Mouse (Mus musculus): Measurements from ENCODE around the gene Adgre5. TPM values are rescaled to one million over a fixed set of nuclear protein-coding genes. Genes with fewer than 3 reads are reported as not detected.

Adgre5 gene
- polyA plus RNA-seq, 1 experiment from 2014 or later = 40.2 TPM

DNA sequence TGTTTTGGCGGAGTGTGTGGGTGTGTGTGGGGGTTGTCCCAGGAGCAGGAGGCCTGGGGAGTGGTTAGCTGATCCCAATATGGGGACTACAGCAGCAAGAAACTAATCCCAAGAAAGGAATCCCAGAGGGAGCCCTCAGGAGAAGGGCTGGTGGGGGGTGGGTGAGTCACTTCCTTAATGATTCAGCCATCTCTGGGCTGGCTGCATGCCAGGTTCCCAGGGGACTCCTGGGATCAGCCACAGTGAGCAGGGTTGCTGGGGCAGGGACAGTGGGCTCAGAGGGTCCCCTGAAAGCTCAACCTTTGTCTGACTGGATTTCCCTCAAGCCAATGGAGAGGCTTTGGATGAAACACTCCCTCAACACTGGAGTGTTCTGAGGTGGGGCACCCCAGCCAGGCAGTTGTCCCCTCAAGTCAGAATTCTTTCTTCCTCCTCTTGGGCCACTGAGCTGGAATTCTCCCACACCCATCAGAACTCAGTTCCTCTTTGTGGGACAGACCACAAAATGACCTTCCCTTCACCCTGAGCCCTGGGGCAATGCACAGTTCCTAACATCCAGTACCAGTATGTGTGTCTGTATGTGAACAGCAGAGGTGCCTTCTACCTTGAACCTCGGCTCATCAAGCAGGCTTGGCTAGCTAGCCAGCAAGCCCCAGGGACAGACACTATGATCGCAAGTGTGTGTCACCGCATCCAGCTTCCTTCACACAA, 3.1 kb downstream of the Adgre5 start:
- H3K27ac ChIP-seq (ENCODE audit: low read depth) = peak overlapping the region; percentile 54; the same call in 1 of the 2 replicates
- ATAC-seq (replicated peaks; ENCODE audit: low FRiP score, low TSS enrichment, low read depth) = no peak; the same call in 1 of the 2 replicates
- DNase-seq (ENCODE audit: low spot score) = peak; percentile 69

DNA sequence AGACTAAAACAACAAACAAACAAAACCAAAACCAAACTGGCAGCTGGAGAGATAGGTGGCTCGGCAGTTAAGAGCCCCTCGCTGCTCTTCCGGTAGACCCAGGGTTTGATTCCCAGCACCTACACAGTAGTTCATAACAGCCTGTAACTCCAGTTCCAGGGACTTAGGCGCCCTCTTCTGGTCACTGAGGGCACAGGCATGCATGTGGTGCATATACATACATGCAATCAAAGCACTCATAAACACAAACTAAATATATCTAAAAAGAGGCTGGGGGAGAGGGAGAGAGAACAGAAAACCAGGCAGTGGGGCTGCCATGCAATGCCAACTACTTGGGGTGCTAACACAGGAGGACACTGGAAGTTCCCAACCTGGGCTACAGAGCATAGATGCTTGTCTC, 3.8 kb downstream of the Adgre5 start:
- ATAC-seq (replicated peaks; ENCODE audit: low FRiP score, low TSS enrichment, low read depth) = no peak
- DNase-seq (ENCODE audit: low spot score) = no peak
- H3K4me1 ChIP-seq (replicated peaks; ENCODE audit: control insufficient read depth, insufficient read depth, low read length) = peaks cover 34% of the 10 kb centered on the region
- no peak overlapping the region for H3K4me3 ChIP-seq (ENCODE audit: low read depth, low read length)
- no peaks in the 10 kb centered on the region for H3K27me3 ChIP-seq (replicated peaks; ENCODE audit: control insufficient read depth, insufficient read depth, low read length)
- no peaks in the 10 kb centered on the region for H3K9me3 ChIP-seq (ENCODE audit: control insufficient read depth, low read length)
- WGBS = 85% methylated on average over 4 of the region's 4 CpGs
- H3K4me2 ChIP-seq (ENCODE audit: low read length) = peak overlapping the region; percentile 56; the same call in 1 of the 2 replicates
- H3K27ac ChIP-seq (ENCODE audit: low read depth) = peak overlapping the region; percentile 54; the same call in 1 of the 2 replicates
- 0 out of 2 replicates have a peak, but pooled peaks cover 7% of the 10 kb centered on the region for H3K36me3 ChIP-seq (ENCODE audit: control insufficient read depth, insufficient read depth, low read length)
- no peak overlapping the region for H3K9ac ChIP-seq (ENCODE audit: low read length)

More for the DNA sequence above, 3.1 kb downstream of the Adgre5 start:
- Histone ChIP-seq H3K4me2 (ENCODE audit: low read length) (peak overlapping the region; percentile 56), H3K4me1 (replicated peaks; ENCODE audit: control insufficient read depth, insufficient read depth, low read length) (peaks cover 34% of the 10 kb centered on the region), H3K9ac (ENCODE audit: low read length) (no peak overlapping the region), H3K36me3 (ENCODE audit: control insufficient read depth, insufficient read depth, low read length) (0 out of 2 replicates have a peak, but pooled peaks cover 7% of the 10 kb centered on the region), H3K9me3 (ENCODE audit: control insufficient read depth, low read length) (no peaks in the 10 kb centered on the region), H3K27me3 (replicated peaks; ENCODE audit: control insufficient read depth, insufficient read depth, low read length) (no peaks in the 10 kb centered on the region), H3K4me3 (ENCODE audit: low read depth, low read length) (no peak overlapping the region)
- WGBS = 56% methylated on average over 4 of the region's 4 CpGs

DNA sequence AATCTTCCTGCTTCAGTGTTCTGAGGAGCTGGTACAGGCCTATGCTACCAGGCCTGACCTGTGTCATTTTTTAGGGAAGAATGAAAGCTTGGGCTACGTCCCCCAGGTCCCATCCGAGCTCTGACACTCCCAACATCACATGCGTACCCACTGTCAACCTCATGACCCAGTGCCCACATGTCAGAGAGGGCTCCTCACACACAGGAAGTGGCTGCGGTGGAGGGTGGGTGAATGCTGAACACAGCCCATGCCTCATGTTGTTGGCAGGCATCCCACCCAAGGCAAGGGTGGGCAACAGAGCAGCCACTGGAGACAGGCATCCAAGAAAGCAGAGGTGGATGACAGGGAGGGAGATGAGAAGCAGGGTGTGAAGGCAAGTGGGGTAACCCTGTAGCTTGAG, 4.4 kb downstream of the Adgre5 start:
- Histone ChIP-seq H3K4me1 (replicated peaks; ENCODE audit: control insufficient read depth, insufficient read depth, low read length) (peaks cover 32% of the 10 kb centered on the region), H3K9me3 (ENCODE audit: control insufficient read depth, low read length) (no peaks in the 10 kb centered on the region), H3K36me3 (ENCODE audit: control insufficient read depth, insufficient read depth, low read length) (peaks cover 13% of the 10 kb centered on the region; the same call in 1 of the 2 replicates), H3K9ac (ENCODE audit: low read length) (no peak overlapping the region), H3K27me3 (replicated peaks; ENCODE audit: control insufficient read depth, insufficient read depth, low read length) (no peaks in the 10 kb centered on the region), H3K27ac (ENCODE audit: low read depth) (no peak overlapping the region), H3K4me2 (ENCODE audit: low read length) (no peak overlapping the region), H3K4me3 (ENCODE audit: low read depth, low read length) (no peak overlapping the region)
- no peak for ATAC-seq (replicated peaks; ENCODE audit: low FRiP score, low TSS enrichment, low read depth)
- no peak for DNase-seq (ENCODE audit: low spot score)
- WGBS = 85% methylated on average over 4 of the region's 4 CpGs

GRCm38 (mm10) chr8:83732919-83733318, 8.2 kb downstream of the Adgre5 start:
- DNase-seq (ENCODE audit: low spot score) = no peak
- no peak overlapping the region for H3K27ac ChIP-seq (ENCODE audit: low read depth)
- H3K9ac ChIP-seq (ENCODE audit: low read length) = no peak overlapping the region
- ATAC-seq (replicated peaks; ENCODE audit: low FRiP score, low TSS enrichment, low read depth) = no peak
- no peak overlapping the region for H3K4me3 ChIP-seq (ENCODE audit: low read depth, low read length)
- no peaks in the 10 kb centered on the region for H3K27me3 ChIP-seq (replicated peaks; ENCODE audit: control insufficient read depth, insufficient read depth, low read length)
- H3K4me2 ChIP-seq (ENCODE audit: low read length) = no peak overlapping the region
- WGBS = 82% methylated on average over 6 of the region's 6 CpGs
- H3K36me3 ChIP-seq (ENCODE audit: control insufficient read depth, insufficient read depth, low read length) = peaks cover 19% of the 10 kb centered on the region
- peaks cover 8% of the 10 kb centered on the region for H3K4me1 ChIP-seq (replicated peaks; ENCODE audit: control insufficient read depth, insufficient read depth, low read length)
- no peaks in the 10 kb centered on the region for H3K9me3 ChIP-seq (ENCODE audit: control insufficient read depth, low read length)

- no peak overlapping the region for H3K9ac ChIP-seq (ENCODE audit: low read length)
- H3K4me2 ChIP-seq (ENCODE audit: low read length) = no peak overlapping the region
- ATAC-seq (replicated peaks; ENCODE audit: low FRiP score, low TSS enrichment, low read depth) (no peak), DNase-seq (ENCODE audit: low spot score) (no peak)
- H3K27ac ChIP-seq (ENCODE audit: low read depth) = no peak overlapping the region
- no peaks in the 10 kb centered on the region for H3K4me1 ChIP-seq (replicated peaks; ENCODE audit: control insufficient read depth, insufficient read depth, low read length)
- peaks cover 27% of the 10 kb centered on the region for H3K36me3 ChIP-seq (ENCODE audit: control insufficient read depth, insufficient read depth, low read length)
- WGBS = 81% methylated on average over 5 of the region's 5 CpGs
- H3K27me3 ChIP-seq (replicated peaks; ENCODE audit: control insufficient read depth, insufficient read depth, low read length) = no peaks in the 10 kb centered on the region
- H3K9me3 ChIP-seq (ENCODE audit: control insufficient read depth, low read length) = no peaks in the 10 kb centered on the region
- H3K4me3 ChIP-seq (ENCODE audit: low read depth, low read length) = no peak overlapping the region
Measured at GRCm38 (mm10) chr8:83731906-83732305, 9.2 kb downstream of the Adgre5 start.

DNA sequence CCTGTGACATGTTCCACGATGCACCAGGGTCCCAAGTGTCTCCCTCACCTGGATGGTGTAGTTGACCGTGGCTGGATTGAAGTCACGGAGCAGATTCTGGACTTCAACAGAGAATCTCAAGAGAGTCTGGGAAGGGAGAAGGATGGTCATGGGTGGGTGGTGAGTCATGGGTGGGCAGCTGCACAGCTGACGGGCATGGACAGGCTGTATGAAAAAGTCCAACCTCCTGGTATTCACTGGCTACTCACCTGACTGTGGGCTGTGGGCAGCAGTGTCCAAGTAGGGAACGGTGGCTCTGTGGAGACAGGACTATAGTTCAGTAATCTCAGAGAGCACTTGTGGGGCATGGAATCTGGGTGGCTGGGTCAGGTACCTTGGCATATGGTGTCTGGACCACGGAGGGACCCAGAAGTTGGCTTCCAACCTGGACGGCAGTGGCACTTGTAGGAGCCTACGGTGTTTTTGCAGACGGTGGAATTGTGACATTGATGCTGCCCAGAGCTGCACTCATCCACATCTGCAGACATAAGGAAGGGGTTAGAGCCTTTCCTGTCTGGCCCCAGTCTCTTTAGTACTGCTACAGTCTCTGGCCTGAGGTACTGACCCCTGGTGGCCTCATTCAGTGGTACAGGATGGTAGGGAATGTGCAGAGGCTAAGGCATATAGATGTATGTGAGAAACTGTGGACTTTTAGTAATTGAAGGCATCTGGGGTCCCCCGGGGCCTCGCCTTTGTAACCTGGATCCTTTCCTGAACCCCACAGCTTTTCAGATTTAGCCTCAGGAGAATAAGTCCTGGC, 11.9 kb downstream of the Adgre5 start:
- no peak overlapping the region for H3K9ac ChIP-seq (ENCODE audit: low read length)
- WGBS = 62% methylated on average over 11 of the region's 11 CpGs
- H3K4me2 ChIP-seq (ENCODE audit: low read length) = no peak overlapping the region
- ATAC-seq (replicated peaks; ENCODE audit: low FRiP score, low TSS enrichment, low read depth) (no peak), DNase-seq (ENCODE audit: low spot score) (no peak)
- H3K36me3 ChIP-seq (ENCODE audit: control insufficient read depth, insufficient read depth, low read length) = peaks cover 49% of the 10 kb centered on the region
- no peaks in the 10 kb centered on the region for H3K4me1 ChIP-seq (replicated peaks; ENCODE audit: control insufficient read depth, insufficient read depth, low read length)
- H3K27me3 ChIP-seq (replicated peaks; ENCODE audit: control insufficient read depth, insufficient read depth, low read length) = no peaks in the 10 kb centered on the region
- H3K27ac ChIP-seq (ENCODE audit: low read depth) = no peak overlapping the region
- H3K9me3 ChIP-seq (ENCODE audit: control insufficient read depth, low read length) = no peaks in the 10 kb centered on the region
- no peak overlapping the region for H3K4me3 ChIP-seq (ENCODE audit: low read depth, low read length)

DNA sequence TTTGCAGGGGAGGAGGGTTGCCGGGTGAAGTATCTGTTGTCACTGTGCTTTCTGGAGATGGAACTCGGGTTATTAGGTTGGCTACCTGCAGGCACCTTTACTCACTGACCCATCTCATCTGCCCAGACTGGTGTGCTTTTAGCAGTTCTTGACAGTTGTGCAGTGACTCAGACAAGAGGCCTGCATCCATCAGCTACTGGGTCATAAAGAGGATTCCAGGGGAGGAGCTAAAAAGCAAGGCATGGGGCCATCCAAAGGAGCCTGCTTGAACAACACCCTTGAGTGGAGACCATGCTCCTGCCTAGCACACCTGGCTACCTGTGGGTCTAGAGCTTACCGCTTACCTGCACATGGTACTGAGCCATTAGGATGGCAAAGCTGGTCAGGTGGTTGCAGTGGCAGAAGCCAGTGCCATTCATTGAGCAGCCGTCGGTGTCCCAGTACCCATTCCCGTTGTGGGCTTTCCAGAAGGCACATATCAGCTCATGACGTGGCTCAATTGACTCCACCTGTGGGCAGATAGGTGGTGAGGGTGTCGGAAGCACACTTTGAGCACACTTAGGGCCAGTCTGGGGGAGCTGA, 15.5 kb downstream of the Adgre5 start:
- Histone ChIP-seq H3K4me3 (ENCODE audit: low read depth, low read length) (no peak overlapping the region), H3K4me1 (replicated peaks; ENCODE audit: control insufficient read depth, insufficient read depth, low read length) (no peaks in the 10 kb centered on the region), H3K9ac (ENCODE audit: low read length) (no peak overlapping the region), H3K36me3 (ENCODE audit: control insufficient read depth, insufficient read depth, low read length) (peaks cover 68% of the 10 kb centered on the region), H3K27ac (ENCODE audit: low read depth) (no peak overlapping the region), H3K9me3 (ENCODE audit: control insufficient read depth, low read length) (no peaks in the 10 kb centered on the region), H3K4me2 (ENCODE audit: low read length) (no peak overlapping the region), H3K27me3 (replicated peaks; ENCODE audit: control insufficient read depth, insufficient read depth, low read length) (no peaks in the 10 kb centered on the region)
- no peak for ATAC-seq (replicated peaks; ENCODE audit: low FRiP score, low TSS enrichment, low read depth)
- WGBS = 94% methylated on average over 8 of the region's 8 CpGs
- DNase-seq (ENCODE audit: low spot score) = no peak

GRCm38 (mm10) chr8:83724697-83725482, 16.2 kb downstream of the Adgre5 start:
- no peaks in the 10 kb centered on the region for H3K4me1 ChIP-seq (replicated peaks; ENCODE audit: control insufficient read depth, insufficient read depth, low read length)
- H3K36me3 ChIP-seq (ENCODE audit: control insufficient read depth, insufficient read depth, low read length) = peaks cover 75% of the 10 kb centered on the region
- H3K9ac ChIP-seq (ENCODE audit: low read length) = no peak overlapping the region
- no peak overlapping the region for H3K4me3 ChIP-seq (ENCODE audit: low read depth, low read length)
- no peaks in the 10 kb centered on the region for H3K9me3 ChIP-seq (ENCODE audit: control insufficient read depth, low read length)
- H3K27me3 ChIP-seq (replicated peaks; ENCODE audit: control insufficient read depth, insufficient read depth, low read length) = no peaks in the 10 kb centered on the region
- H3K27ac ChIP-seq (ENCODE audit: low read depth) = no peak overlapping the region
- peak; percentile 87 for DNase-seq (ENCODE audit: low spot score)
- peak; percentile 62 for ATAC-seq (replicated peaks; ENCODE audit: low FRiP score, low TSS enrichment, low read depth)
- H3K4me2 ChIP-seq (ENCODE audit: low read length) = no peak overlapping the region
- WGBS = 44% methylated on average over 15 of the region's 15 CpGs
